Mouse (Mus musculus): ENCODE measurements at regions not wholly inside any gene's neighbourhood (a gene's known extent, or its start where the extent isn't known, plus 50 kb on each side); places are given as distances from the start of the nearest gene placed in this dataset.
"Not testable (repeated sequence)": the region's sequence is repeated elsewhere in the genome, so short reads cannot be mapped to it uniquely, and the experiment has no call there.

GRCm38 (mm10) chr11:63264432-63265061 is 135.8 kb downstream of the Pmp22 start:
- WGBS = 16% methylated on average over 9 of the region's 9 CpGs
- peak; percentile 20; the same call in 1 of the 2 replicates for TF ChIP-seq CTCF (IDR thresholded peaks at IDR 0.05; ENCODE audit: control insufficient read depth, insufficient read depth, low read length)
- no peak for TF ChIP-seq POLR2A (IDR thresholded peaks at IDR 0.05; ENCODE audit: borderline replicate concordance, control insufficient read depth, low read depth, low read length)
- Histone ChIP-seq H3K27ac (ENCODE audit: control insufficient read depth, insufficient read depth, low read depth, low read length, poor library complexity) (no peak overlapping the region), H3K4me1 (ENCODE audit: control insufficient read depth, insufficient read depth, low read length) (no peaks in the 10 kb centered on the region), H3K4me3 (replicated peaks; ENCODE audit: control insufficient read depth, low read depth, low read length) (no peak overlapping the region)

- not testable (repeated sequence) for H3K27ac ChIP-seq (ENCODE audit: control insufficient read depth, insufficient read depth, low read depth, low read length, poor library complexity); H3K4me3 ChIP-seq (replicated peaks; ENCODE audit: control insufficient read depth, low read depth, low read length); H3K4me1 ChIP-seq (ENCODE audit: control insufficient read depth, insufficient read depth, low read length)
- 68% methylated on average over 2 of the region's 2 CpGs for WGBS
Observed at GRCm38 (mm10) chr11:63266290-63266689, 137.5 kb downstream of the Pmp22 start.

GRCm38 (mm10) chr11:63276641-63277040 is 147.9 kb downstream of the Pmp22 start:
- no peak overlapping the region for H3K27ac ChIP-seq (ENCODE audit: control insufficient read depth, insufficient read depth, low read depth, low read length, poor library complexity)
- WGBS = 75% methylated on average over 5 of the region's 5 CpGs
- no peaks in the 10 kb centered on the region for H3K4me1 ChIP-seq (ENCODE audit: control insufficient read depth, insufficient read depth, low read length)
- no peak overlapping the region for H3K4me3 ChIP-seq (replicated peaks; ENCODE audit: control insufficient read depth, low read depth, low read length)
- TF ChIP-seq POLR2A (IDR thresholded peaks at IDR 0.05; ENCODE audit: borderline replicate concordance, control insufficient read depth, low read depth, low read length) (no peak), CTCF (IDR thresholded peaks at IDR 0.05; ENCODE audit: control insufficient read depth, insufficient read depth, low read length) (no peak)

GRCm38 (mm10) chr11:63281839-63282238 is 153.1 kb downstream of the Pmp22 start:
- no peak for TF ChIP-seq CTCF (IDR thresholded peaks at IDR 0.05; ENCODE audit: control insufficient read depth, insufficient read depth, low read length)
- TF ChIP-seq POLR2A (IDR thresholded peaks at IDR 0.05; ENCODE audit: borderline replicate concordance, control insufficient read depth, low read depth, low read length) = no peak
- no peaks in the 10 kb centered on the region for H3K4me1 ChIP-seq (ENCODE audit: control insufficient read depth, insufficient read depth, low read length)
- WGBS = 81% methylated on average over 5 of the region's 5 CpGs

GRCm38 (mm10) chr11:63282541-63282940 is 153.8 kb downstream of the Pmp22 start:
- 81% methylated on average over 10 of the region's 10 CpGs for WGBS
- Histone ChIP-seq H3K4me3 (replicated peaks; ENCODE audit: control insufficient read depth, low read depth, low read length) (no peak overlapping the region), H3K27ac (ENCODE audit: control insufficient read depth, insufficient read depth, low read depth, low read length, poor library complexity) (no peak overlapping the region), H3K4me1 (ENCODE audit: control insufficient read depth, insufficient read depth, low read length) (no peaks in the 10 kb centered on the region)
- TF ChIP-seq POLR2A (IDR thresholded peaks at IDR 0.05; ENCODE audit: borderline replicate concordance, control insufficient read depth, low read depth, low read length) (no peak), CTCF (IDR thresholded peaks at IDR 0.05; ENCODE audit: control insufficient read depth, insufficient read depth, low read length) (no peak)

More at GRCm38 (mm10) chr11:63281839-63282238, 153.1 kb downstream of the Pmp22 start:
- Histone ChIP-seq H3K4me3 (replicated peaks; ENCODE audit: control insufficient read depth, low read depth, low read length) (no peak overlapping the region), H3K27ac (ENCODE audit: control insufficient read depth, insufficient read depth, low read depth, low read length, poor library complexity) (no peak overlapping the region)

GRCm38 (mm10) chr11:63286026-63286425 is 157.2 kb downstream of the Pmp22 start:
- 67% methylated on average over 2 of the region's 2 CpGs for WGBS
- Histone ChIP-seq H3K4me1 (ENCODE audit: control insufficient read depth, insufficient read depth, low read length) (no peaks in the 10 kb centered on the region), H3K4me3 (replicated peaks; ENCODE audit: control insufficient read depth, low read depth, low read length) (no peak overlapping the region), H3K27ac (ENCODE audit: control insufficient read depth, insufficient read depth, low read depth, low read length, poor library complexity) (no peak overlapping the region)
- TF ChIP-seq CTCF (IDR thresholded peaks at IDR 0.05; ENCODE audit: control insufficient read depth, insufficient read depth, low read length) = no peak
- TF ChIP-seq POLR2A (IDR thresholded peaks at IDR 0.05; ENCODE audit: borderline replicate concordance, control insufficient read depth, low read depth, low read length) = no peak

- Histone ChIP-seq H3K27ac (ENCODE audit: control insufficient read depth, insufficient read depth, low read depth, low read length, poor library complexity) (no peak overlapping the region), H3K4me3 (replicated peaks; ENCODE audit: control insufficient read depth, low read depth, low read length) (no peak overlapping the region), H3K4me1 (ENCODE audit: control insufficient read depth, insufficient read depth, low read length) (no peaks in the 10 kb centered on the region)
- no peak for TF ChIP-seq POLR2A (IDR thresholded peaks at IDR 0.05; ENCODE audit: borderline replicate concordance, control insufficient read depth, low read depth, low read length)
- TF ChIP-seq CTCF (IDR thresholded peaks at IDR 0.05; ENCODE audit: control insufficient read depth, insufficient read depth, low read length) = no peak
- 85% methylated on average over 2 of the region's 2 CpGs for WGBS
Observed at GRCm38 (mm10) chr11:63287766-63288165, 159.0 kb downstream of the Pmp22 start.

GRCm38 (mm10) chr11:63290618-63291017 is 161.8 kb downstream of the Pmp22 start:
- Histone ChIP-seq H3K4me3 (replicated peaks; ENCODE audit: control insufficient read depth, low read depth, low read length) (no peak overlapping the region), H3K4me1 (ENCODE audit: control insufficient read depth, insufficient read depth, low read length) (no peaks in the 10 kb centered on the region), H3K27ac (ENCODE audit: control insufficient read depth, insufficient read depth, low read depth, low read length, poor library complexity) (no peak overlapping the region)
- TF ChIP-seq POLR2A (IDR thresholded peaks at IDR 0.05; ENCODE audit: borderline replicate concordance, control insufficient read depth, low read depth, low read length) (no peak), CTCF (IDR thresholded peaks at IDR 0.05; ENCODE audit: control insufficient read depth, insufficient read depth, low read length) (no peak)
- WGBS = 84% methylated on average over 13 of the region's 13 CpGs

- Histone ChIP-seq H3K27ac (ENCODE audit: control insufficient read depth, insufficient read depth, low read depth, low read length, poor library complexity) (no peak overlapping the region), H3K4me3 (replicated peaks; ENCODE audit: control insufficient read depth, low read depth, low read length) (no peak overlapping the region), H3K4me1 (ENCODE audit: control insufficient read depth, insufficient read depth, low read length) (no peaks in the 10 kb centered on the region)
- TF ChIP-seq POLR2A (IDR thresholded peaks at IDR 0.05; ENCODE audit: borderline replicate concordance, control insufficient read depth, low read depth, low read length) = no peak
- no peak for TF ChIP-seq CTCF (IDR thresholded peaks at IDR 0.05; ENCODE audit: control insufficient read depth, insufficient read depth, low read length)
- 87% methylated on average over 4 of the region's 4 CpGs for WGBS
Observed at GRCm38 (mm10) chr11:63293485-63293884, 164.7 kb downstream of the Pmp22 start.

Data from bone marrow, adult 2 months (tissue).